Mouse (Mus musculus) lung, adult 2 months (tissue): ENCODE measurements around the gene Tmprss11c. TPM values are rescaled to one million over a fixed set of nuclear protein-coding genes. Genes with fewer than 3 reads are reported as not detected.
A peak's percentile ranks its signal among the peaks of the same experiment; 100 is the strongest.

Source experiments
- DNase-seq: peaks from one replicate; pipeline ENCODE4 v3.0.0; 2022
- H3K4me1 ChIP-seq: fragments of 200-500 bp; 2 replicates; pipeline ENCODE4 v1.6.1; 2011; ENCODE audit warnings: low read length; ENCODE audit not compliant: control insufficient read depth, insufficient read depth
- H3K4me3 ChIP-seq: fragments of 200-500 bp; replicated peaks from 2 replicates; pipeline ENCODE3; 2011; ENCODE audit warnings: low read depth, mild to moderate bottlenecking, control low read depth, low read length; ENCODE audit errors: extremely low read depth
- CTCF ChIP-seq: fragments of 200-500 bp; IDR thresholded peaks from 2 replicates; pipeline ENCODE4 v1.5.1; 2011; ENCODE audit warnings: mild to moderate bottlenecking, low read length, control low read depth; ENCODE audit not compliant: insufficient read depth
- POLR2A ChIP-seq: fragments of 200-500 bp; IDR thresholded peaks from 2 replicates; pipeline ENCODE4 v1.6.1; 2011; ENCODE audit warnings: low read depth, mild to moderate bottlenecking, control low read depth, low read length, borderline replicate concordance; ENCODE audit errors: extremely low read depth
- WGBS: fragments of 180-500 bp; shearing (Covaris S2); methylation state at CpG from one replicate; pipeline ENCODE4 v1.1.7; 2018; 5-methylcytosine and 5-hydroxymethylcytosine counted together
- polyA plus RNA-seq: library from polyadenylated mRNA; depleted of rRNA; stranded (reverse); fragments of >200 nt; gene quantifications from 2 replicates; pipeline ENCODE4 v1.2.3, GENCODE M21; 2012; rRNA removed

Tmprss11c gene
- polyA plus RNA-seq, 1 experiment = not detected

DNA sequence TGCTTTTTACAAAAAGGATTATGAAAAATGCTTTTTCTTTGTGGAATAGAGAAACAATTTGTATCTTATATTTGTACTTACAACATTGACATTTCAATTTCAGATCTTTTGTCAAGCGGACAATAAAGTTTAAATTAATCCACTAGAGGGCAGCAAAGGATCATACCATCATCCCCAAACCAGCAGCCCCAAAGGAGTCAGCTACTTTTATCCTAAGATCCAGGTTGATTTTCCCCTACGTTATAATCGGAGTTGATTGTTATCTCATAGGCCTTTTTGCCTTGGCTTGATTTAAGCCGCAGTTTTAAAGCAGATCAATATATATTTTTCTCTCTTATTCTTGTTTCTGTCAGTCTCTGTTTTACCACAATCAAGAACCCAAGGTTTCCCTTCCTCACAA lies 97.8 kb downstream of the Tmprss11c start:
- H3K4me1 ChIP-seq = no peaks in the 10 kb centered on the region
- no peak overlapping the region for H3K4me3 ChIP-seq
- WGBS = 10% methylated on average over 4 of the region's 4 CpGs
- no peak for DNase-seq
- TF ChIP-seq CTCF (no peak), POLR2A (no peak)

- H3K4me3 ChIP-seq = no peak overlapping the region
- WGBS = 23% methylated on average over 5 of the region's 5 CpGs
- TF ChIP-seq POLR2A (no peak), CTCF (peak; percentile 59; the same call in 1 of the 2 replicates)
- H3K4me1 ChIP-seq = no peaks in the 10 kb centered on the region
- no peak for DNase-seq
Observed at GRCm38 (mm10) chr5:86190770-86191169, 98.3 kb downstream of the Tmprss11c start.

DNA sequence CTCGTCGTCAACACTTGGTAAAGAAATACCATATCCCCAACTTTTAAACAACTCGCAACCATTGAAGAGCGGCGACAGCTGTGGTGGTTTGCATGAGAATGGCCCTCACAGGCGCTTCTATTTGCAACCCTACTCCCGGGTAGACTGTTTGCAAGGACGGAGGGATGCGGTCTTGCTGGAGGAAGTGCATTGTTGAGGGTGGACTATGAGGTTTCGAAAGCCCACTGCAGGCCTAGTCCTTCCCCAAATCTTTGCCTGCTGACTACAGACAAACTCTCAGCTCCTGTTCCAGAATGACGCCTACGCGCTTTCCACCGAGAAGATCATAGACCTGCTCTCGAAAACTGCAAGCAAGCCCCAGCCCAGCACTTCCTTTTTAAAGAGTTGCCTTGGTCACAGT lies 98.8 kb downstream of the Tmprss11c start:
- Histone ChIP-seq H3K4me1 (no peaks in the 10 kb centered on the region), H3K4me3 (no peak overlapping the region)
- TF ChIP-seq POLR2A (no peak), CTCF (no peak)
- no peak for DNase-seq
- 52% methylated on average over 15 of the region's 15 CpGs for WGBS

DNA sequence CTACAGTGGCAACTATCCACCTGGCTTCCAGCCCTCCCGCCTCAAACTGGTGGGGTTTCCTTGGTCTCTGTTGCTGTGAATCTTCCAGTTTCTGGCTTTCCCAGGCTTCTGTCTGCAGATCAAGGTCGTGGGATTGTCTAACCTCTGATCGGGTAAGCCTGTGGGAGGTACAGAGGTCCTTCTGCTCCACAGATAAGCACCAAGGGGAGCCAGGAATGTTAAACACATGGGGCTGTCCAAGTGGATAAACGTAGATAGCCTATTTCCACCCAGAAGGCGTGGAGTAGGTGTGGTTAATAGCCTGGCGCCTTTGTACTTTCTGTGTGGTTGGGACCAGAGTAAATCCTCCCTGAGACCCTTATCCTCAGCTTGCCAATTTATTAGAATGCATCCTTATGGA lies 101.7 kb downstream of the Tmprss11c start:
- Histone ChIP-seq H3K4me1 (no peaks in the 10 kb centered on the region), H3K4me3 (no peak overlapping the region)
- TF ChIP-seq POLR2A (no peak), CTCF (no peak)
- 57% methylated on average over 6 of the region's 6 CpGs for WGBS
- no peak for DNase-seq

Other genes starting within 250 kb of the Tmprss11c start
- 3.0 and 4.3 TPM in 2 replicates for gene Cenpc1, start 223.7 kb downstream of the Tmprss11c start, polyA plus RNA-seq
- gene Stap1, start 217.6 kb downstream of the Tmprss11c start, polyA plus RNA-seq = 0.58 and 1.6 TPM in 2 replicates
- 1.1 and 1.9 TPM in 2 replicates for gene Uba6, start 116.5 kb downstream of the Tmprss11c start, polyA plus RNA-seq
- not detected in 2 replicates for gene Gnrhr, start 91.4 kb downstream of the Tmprss11c start, polyA plus RNA-seq
- 1.3 TPM in 1 of 2 replicates, not detected in the other for gene Tmprss11d, start 84.1 kb upstream of the Tmprss11c start, polyA plus RNA-seq
- 1.2 TPM in 1 of 2 replicates, not detected in the other for gene Tmprss11a, start 179.7 kb upstream of the Tmprss11c start, polyA plus RNA-seq
- 0.31 TPM in 1 of 2 replicates, not detected in the other for gene Tmprss11g, start 229.3 kb upstream of the Tmprss11c start, polyA plus RNA-seq